ENCODE assay signal across 13 mouse cellular contexts in genomic region chr9:42642821-42643220, GRCm38 (mm10).
A peak's percentile ranks its signal among the peaks of the same experiment; 100 is the strongest.
DNase-seq lines count a peak whose midpoint lies in the region; ATAC-seq and TF ChIP-seq lines count a peak whose summit lies in the region.
"Had no signal": no experiment of that assay in that cellular context is flagged by ENCODE, and none has a peak within 500 bp of the region (broad histone marks: within the 10 kb centered on the region; RNA-seq: fewer than 3 reads in every experiment).

No protein-coding gene starts in this region.

- no peak overlapping the region for H3K4me2 ChIP-seq in midbrain, postnatal 0 days (ENCODE audit: low read depth, low read length, poor library complexity, severe bottlenecking)
- no peak overlapping the region for H3K4me2 ChIP-seq in midbrain, embryonic 15.5 days
- H3K4me2 ChIP-seq in liver, embryonic 11.5 days = no peak overlapping the region
- no peak overlapping the region for H3K4me2 ChIP-seq in liver, embryonic 12.5 days
- H3K4me2 ChIP-seq: liver, embryonic 15.5 days had no signal

- WGBS in midbrain, postnatal 0 days = 41% methylated on average over 5 of the region's 5 CpGs
- WGBS in midbrain, embryonic 15.5 days = 38% methylated on average over 5 of the region's 5 CpGs
- 54% methylated on average over 5 of the region's 5 CpGs for WGBS in liver, embryonic 11.5 days
- 58% methylated on average over 5 of the region's 5 CpGs for WGBS in liver, embryonic 12.5 days (ENCODE audit: insufficient replicate concordance)

- H3K4me1 ChIP-seq in midbrain, postnatal 0 days (ENCODE audit: insufficient read depth, low read length) = no peaks in the 10 kb centered on the region
- peaks cover 44% of the 10 kb centered on the region for H3K4me1 ChIP-seq in midbrain, embryonic 15.5 days
- H3K4me1 ChIP-seq in liver, embryonic 11.5 days (replicated peaks; ENCODE audit: control insufficient read depth, insufficient read depth, low read length) = no peaks in the 10 kb centered on the region
- 0 out of 2 replicates have a peak, but pooled peaks cover 3% of the 10 kb centered on the region for H3K4me1 ChIP-seq in liver, embryonic 12.5 days
- H3K4me1 ChIP-seq: liver, embryonic 15.5 days had no signal

- H3K9ac ChIP-seq in midbrain, postnatal 0 days (replicated peaks; ENCODE audit: low read length, poor library complexity, severe bottlenecking) = no peak overlapping the region
- H3K9ac ChIP-seq in midbrain, embryonic 15.5 days = no peak overlapping the region
- no peak overlapping the region for H3K9ac ChIP-seq in liver, embryonic 11.5 days (ENCODE audit: low read depth, low read length)
- no peak overlapping the region for H3K9ac ChIP-seq in liver, embryonic 12.5 days
- H3K9ac ChIP-seq: liver, embryonic 15.5 days had no signal

- no peak overlapping the region for H3K27ac ChIP-seq in midbrain, postnatal 0 days (ENCODE audit: low read depth, low read length)
- no peak overlapping the region for H3K27ac ChIP-seq in midbrain, embryonic 15.5 days
- no peak overlapping the region for H3K27ac ChIP-seq in liver, embryonic 11.5 days (ENCODE audit: low read depth, low read length)
- no peak overlapping the region for H3K27ac ChIP-seq in liver, embryonic 12.5 days
- H3K27ac ChIP-seq: gastrocnemius, adult 2 months; liver, embryonic 15.5 days had no signal

- H3K9me3 ChIP-seq in midbrain, postnatal 0 days (ENCODE audit: low read length) = no peaks in the 10 kb centered on the region
- H3K9me3 ChIP-seq in midbrain, embryonic 15.5 days = no peaks in the 10 kb centered on the region
- no peaks in the 10 kb centered on the region for H3K9me3 ChIP-seq in liver, embryonic 11.5 days (ENCODE audit: control insufficient read depth, low read length)
- no peaks in the 10 kb centered on the region for H3K9me3 ChIP-seq in liver, embryonic 12.5 days (replicated peaks)
- H3K9me3 ChIP-seq: liver, embryonic 15.5 days had no signal

- H3K36me3 ChIP-seq in midbrain, postnatal 0 days (ENCODE audit: insufficient read depth, low read length) = no peaks in the 10 kb centered on the region
- H3K36me3 ChIP-seq in midbrain, embryonic 15.5 days (replicated peaks) = no peaks in the 10 kb centered on the region
- H3K36me3 ChIP-seq in liver, embryonic 11.5 days (ENCODE audit: control insufficient read depth, insufficient read depth, low read length) = no peaks in the 10 kb centered on the region
- H3K36me3 ChIP-seq in liver, embryonic 12.5 days = no peaks in the 10 kb centered on the region
- H3K36me3 ChIP-seq: liver, embryonic 15.5 days had no signal

- H3K4me3 ChIP-seq in midbrain, postnatal 0 days (ENCODE audit: low read depth, low read length) = no peak overlapping the region
- H3K4me3 ChIP-seq in midbrain, embryonic 15.5 days = no peak overlapping the region
- H3K4me3 ChIP-seq in liver, embryonic 11.5 days (ENCODE audit: low read depth, low read length) = no peak overlapping the region
- H3K4me3 ChIP-seq in liver, embryonic 12.5 days = no peak overlapping the region
- H3K4me3 ChIP-seq: gastrocnemius, adult 2 months; liver, embryonic 15.5 days had no signal

- no peak for TF ChIP-seq CTCF in midbrain, postnatal 0 days (IDR thresholded peaks at IDR 0.05)

- no peaks in the 10 kb centered on the region for H3K27me3 ChIP-seq in midbrain, postnatal 0 days (ENCODE audit: insufficient read depth, low read length)
- no peaks in the 10 kb centered on the region for H3K27me3 ChIP-seq in midbrain, embryonic 15.5 days (replicated peaks)
- no peaks in the 10 kb centered on the region for H3K27me3 ChIP-seq in liver, embryonic 11.5 days (replicated peaks; ENCODE audit: control insufficient read depth, insufficient read depth, low read length)
- no peaks in the 10 kb centered on the region for H3K27me3 ChIP-seq in liver, embryonic 12.5 days (replicated peaks)
- H3K27me3 ChIP-seq: liver, embryonic 15.5 days had no signal

- ATAC-seq in midbrain, postnatal 0 days (ENCODE audit: low FRiP score) = no peak
- no peak for ATAC-seq in midbrain, embryonic 15.5 days (replicated peaks)
- ATAC-seq in liver, embryonic 11.5 days (replicated peaks; ENCODE audit: low FRiP score) = no peak
- no peak for ATAC-seq in liver, embryonic 12.5 days

- peak; percentile 60 for DNase-seq in midbrain, postnatal 0 days (ENCODE audit: low spot score)
- DNase-seq in frontal cortex, postnatal 36 days (ENCODE audit: low spot score in 2 of 2) = peak; percentile 82 to 89
- DNase-seq in left cerebral cortex, adult 8-10 months (ENCODE audit: low spot score in 2 of 2) = peak; percentile 44 to 93
- DNase-seq in right cerebral cortex, postnatal 25 days = peak; percentile 83
- DNase-seq in liver, embryonic 11.5 days (ENCODE audit: low spot score) = no peak
- DNase-seq in ovary, adult 18-20 months (ENCODE audit: low spot score) = no peak
- DNase-seq: gastrocnemius, adult 2 months; heart, postnatal 14 days; kidney, postnatal 10 days; thymus, adult 2 months had no signal

Comparison
In these comparisons a context has a peak if more than half of its experiments do, and no peak if none do; other contexts are left out.
1. DNase-seq: peak in midbrain, postnatal 0 days (single experiment), frontal cortex, postnatal 36 days (2 of 2), left cerebral cortex, adult 8-10 months (2 of 2) and right cerebral cortex, postnatal 25 days (single experiment); none in liver, embryonic 11.5 days (single experiment) and ovary, adult 18-20 months (single experiment).